Mouse (Mus musculus): ENCODE measurements around the gene Ppm1l. TPM values are rescaled to one million over a fixed set of nuclear protein-coding genes. Genes with fewer than 3 reads are reported as not detected.
A peak's percentile ranks its signal among the peaks of the same experiment; 100 is the strongest.

The Ppm1l gene
- 16.9 and 17.0 TPM in 2 replicates for polyA plus RNA-seq (2014; fragmentation: Nextera tagmentation; extraction: Ambion mirVana)

- H3K4me1 ChIP-seq (replicated peaks; ENCODE audit: control insufficient read depth, insufficient read depth, low read length), result peaks cover 11% of the 10 kb centered on the region
- peak; percentile 99 for DNase-seq (ENCODE audit: low spot score)
- peak within 1 kb of the TSS; percentile 92 for H3K9ac ChIP-seq (ENCODE audit: low read length)
- H3K4me2 ChIP-seq (ENCODE audit: low read depth, low read length, severe bottlenecking), result peak within 1 kb of the TSS; percentile 90
- H3K36me3 ChIP-seq (ENCODE audit: control insufficient read depth, insufficient read depth, low read length), result no peaks in the 10 kb centered on the region
- WGBS, result under 1% methylated on average over 75 of the region's 80 CpGs
- no peaks in the 10 kb centered on the region for H3K9me3 ChIP-seq (ENCODE audit: control insufficient read depth, low read length)
- no peaks in the 10 kb centered on the region for H3K27me3 ChIP-seq (ENCODE audit: control insufficient read depth, insufficient read depth, low read length)
- peak within 1 kb of the TSS; percentile 73 for H3K4me3 ChIP-seq (ENCODE audit: low read depth, low read length)
- H3K27ac ChIP-seq (ENCODE audit: low read depth, low read length), result peak within 1 kb of the TSS; percentile 84
- peak; percentile 98 for ATAC-seq (replicated peaks; ENCODE audit: low FRiP score)
These were observed at the start of gene Ppm1l for GRCm38 (mm10) chr3:69316391-69317195. Gene Ppm1l, plus strand, starts transcription at chr3:69316861.

DNA sequence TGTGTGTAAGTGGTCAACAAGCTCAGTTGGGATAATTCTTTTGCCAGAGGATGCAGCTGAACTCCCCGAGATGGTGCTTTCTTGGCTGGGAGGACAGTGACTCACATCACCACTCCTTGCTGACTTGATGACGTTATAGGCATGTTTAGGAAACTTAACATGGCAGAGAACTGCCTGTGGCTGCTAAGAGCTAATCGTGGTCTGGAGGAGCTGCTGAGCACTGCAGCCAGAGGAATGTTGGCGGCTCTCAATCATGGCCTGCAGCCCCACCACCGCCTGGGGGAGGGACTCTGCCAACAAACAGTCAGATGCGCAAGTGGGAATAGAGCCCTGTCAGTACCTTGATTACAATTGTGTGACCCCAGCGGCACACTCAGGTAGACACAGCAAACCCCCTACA is 44.8 kb upstream of the Ppm1l start:
- Histone ChIP-seq H3K4me1 (replicated peaks; ENCODE audit: control insufficient read depth, insufficient read depth, low read length) (peaks cover 2% of the 10 kb centered on the region; the same call in 1 of the 2 replicates), H3K4me3 (ENCODE audit: low read depth, low read length) (no peak overlapping the region), H3K4me2 (ENCODE audit: low read depth, low read length, severe bottlenecking) (no peak overlapping the region), H3K27me3 (ENCODE audit: control insufficient read depth, insufficient read depth, low read length) (no peaks in the 10 kb centered on the region), H3K9ac (ENCODE audit: low read length) (no peak overlapping the region), H3K27ac (ENCODE audit: low read depth, low read length) (no peak overlapping the region), H3K36me3 (ENCODE audit: control insufficient read depth, insufficient read depth, low read length) (no peaks in the 10 kb centered on the region), H3K9me3 (ENCODE audit: control insufficient read depth, low read length) (no peaks in the 10 kb centered on the region)
- WGBS, result 79% methylated on average over 7 of the region's 7 CpGs
- DNase-seq (ENCODE audit: low spot score), result no peak
- no peak for ATAC-seq (replicated peaks; ENCODE audit: low FRiP score)

DNA sequence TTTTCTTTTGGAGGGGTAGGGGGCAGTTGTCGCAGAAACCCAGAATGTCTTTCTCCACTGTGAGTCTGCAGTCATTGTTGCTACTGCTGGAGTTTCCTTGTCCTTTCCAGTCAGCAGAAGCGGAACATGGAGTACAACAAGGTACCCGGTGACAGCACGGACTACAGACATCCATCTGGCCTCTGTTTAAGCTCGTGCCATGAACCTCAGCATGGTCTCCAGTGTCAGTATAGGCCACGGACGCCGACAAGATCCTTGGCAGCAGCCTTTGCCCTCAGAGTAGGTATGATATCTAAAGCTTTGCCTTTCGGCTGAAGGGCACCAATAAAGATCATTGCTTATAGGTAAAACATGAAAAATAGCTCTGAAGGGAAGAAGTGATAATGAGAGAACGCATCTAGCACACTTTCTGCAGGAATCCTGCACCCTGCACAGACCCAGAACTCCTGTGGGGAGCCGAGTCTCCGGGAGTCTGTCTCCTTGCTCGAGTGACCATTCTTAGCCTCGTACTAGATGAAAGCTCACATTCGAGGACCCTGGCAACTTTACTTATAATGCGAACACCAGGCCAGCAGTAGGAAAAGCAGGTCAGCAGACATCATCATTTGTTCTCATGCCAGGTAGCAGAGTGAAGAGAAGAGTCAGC is 42.5 kb upstream of the Ppm1l start:
- no peaks in the 10 kb centered on the region for H3K36me3 ChIP-seq (ENCODE audit: control insufficient read depth, insufficient read depth, low read length)
- peaks cover 2% of the 10 kb centered on the region; the same call in 1 of the 2 replicates for H3K4me1 ChIP-seq (replicated peaks; ENCODE audit: control insufficient read depth, insufficient read depth, low read length)
- H3K27ac ChIP-seq (ENCODE audit: low read depth, low read length), result no peak overlapping the region
- 89% methylated on average over 16 of the region's 16 CpGs for WGBS
- H3K9ac ChIP-seq (ENCODE audit: low read length), result no peak overlapping the region; the same call in 1 of the 2 replicates
- ATAC-seq (replicated peaks; ENCODE audit: low FRiP score) (peak; percentile 35; the same call in 1 of the 2 replicates), DNase-seq (ENCODE audit: low spot score) (no peak)
- H3K27me3 ChIP-seq (ENCODE audit: control insufficient read depth, insufficient read depth, low read length), result no peaks in the 10 kb centered on the region
- H3K4me3 ChIP-seq (ENCODE audit: low read depth, low read length), result no peak overlapping the region
- H3K4me2 ChIP-seq (ENCODE audit: low read depth, low read length, severe bottlenecking), result no peak overlapping the region
- H3K9me3 ChIP-seq (ENCODE audit: control insufficient read depth, low read length), result no peaks in the 10 kb centered on the region

DNA sequence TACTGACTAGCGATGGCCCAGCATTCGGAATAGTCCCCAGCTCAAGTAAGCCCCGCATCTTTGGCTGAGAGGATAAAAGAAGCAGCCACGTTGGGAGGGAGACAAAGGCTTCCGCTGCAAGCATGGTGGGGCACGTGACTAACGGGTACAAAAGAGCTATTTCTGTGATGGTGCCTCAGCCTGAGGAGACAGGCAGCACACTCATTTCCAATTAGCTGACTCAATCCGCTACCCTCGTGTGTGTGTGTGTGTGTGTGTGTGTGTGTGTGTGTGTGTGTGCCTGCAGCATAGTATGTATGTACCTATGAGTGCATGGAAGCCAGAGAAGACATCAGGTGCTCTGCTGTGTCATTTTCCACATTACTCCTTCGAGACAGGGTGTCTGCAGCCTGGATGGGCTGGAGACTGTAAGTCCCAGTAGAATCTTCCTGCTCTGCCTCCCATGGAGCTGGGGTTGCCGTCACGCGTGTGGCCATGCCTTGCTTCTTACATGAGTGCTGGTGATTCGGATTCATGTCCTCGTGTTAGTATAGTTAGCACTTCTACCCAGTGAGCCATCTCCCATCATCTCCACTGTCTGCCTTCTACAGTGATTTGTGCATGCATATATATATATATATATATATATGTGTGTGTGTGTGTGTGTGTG is 41.9 kb upstream of the Ppm1l start:
- DNase-seq (ENCODE audit: low spot score) (peak; percentile 68), ATAC-seq (replicated peaks; ENCODE audit: low FRiP score) (peak; percentile 88)
- H3K27ac ChIP-seq (ENCODE audit: low read depth, low read length), result no peak overlapping the region
- no peaks in the 10 kb centered on the region for H3K36me3 ChIP-seq (ENCODE audit: control insufficient read depth, insufficient read depth, low read length)
- no peak overlapping the region for H3K4me2 ChIP-seq (ENCODE audit: low read depth, low read length, severe bottlenecking)
- H3K9ac ChIP-seq (ENCODE audit: low read length), result no peak overlapping the region; the same call in 1 of the 2 replicates
- peaks cover 2% of the 10 kb centered on the region; the same call in 1 of the 2 replicates for H3K4me1 ChIP-seq (replicated peaks; ENCODE audit: control insufficient read depth, insufficient read depth, low read length)
- H3K9me3 ChIP-seq (ENCODE audit: control insufficient read depth, low read length), result no peaks in the 10 kb centered on the region
- no peak overlapping the region for H3K4me3 ChIP-seq (ENCODE audit: low read depth, low read length)
- WGBS, result 52% methylated on average over 15 of the region's 15 CpGs
- no peaks in the 10 kb centered on the region for H3K27me3 ChIP-seq (ENCODE audit: control insufficient read depth, insufficient read depth, low read length)

- WGBS, result 86% methylated on average over 6 of the region's 6 CpGs
- no peaks in the 10 kb centered on the region for H3K36me3 ChIP-seq (ENCODE audit: control insufficient read depth, insufficient read depth, low read length)
- H3K27ac ChIP-seq (ENCODE audit: low read depth, low read length), result no peak overlapping the region
- H3K4me1 ChIP-seq (replicated peaks; ENCODE audit: control insufficient read depth, insufficient read depth, low read length), result peaks cover 2% of the 10 kb centered on the region; the same call in 1 of the 2 replicates
- no peak overlapping the region for H3K4me3 ChIP-seq (ENCODE audit: low read depth, low read length)
- no peaks in the 10 kb centered on the region for H3K9me3 ChIP-seq (ENCODE audit: control insufficient read depth, low read length)
- DNase-seq (ENCODE audit: low spot score) (no peak), ATAC-seq (replicated peaks; ENCODE audit: low FRiP score) (no peak)
- no peak overlapping the region for H3K4me2 ChIP-seq (ENCODE audit: low read depth, low read length, severe bottlenecking)
- no peaks in the 10 kb centered on the region for H3K27me3 ChIP-seq (ENCODE audit: control insufficient read depth, insufficient read depth, low read length)
- no peak overlapping the region for H3K9ac ChIP-seq (ENCODE audit: low read length)
These were observed 38.0 kb upstream of the Ppm1l start for GRCm38 (mm10) chr3:69278648-69279047.

- H3K27ac ChIP-seq (ENCODE audit: low read depth, low read length), result no peak overlapping the region
- no peaks in the 10 kb centered on the region for H3K9me3 ChIP-seq (ENCODE audit: control insufficient read depth, low read length)
- no peak overlapping the region for H3K9ac ChIP-seq (ENCODE audit: low read length)
- DNase-seq (ENCODE audit: low spot score) (no peak), ATAC-seq (replicated peaks; ENCODE audit: low FRiP score) (no peak)
- no peak overlapping the region for H3K4me2 ChIP-seq (ENCODE audit: low read depth, low read length, severe bottlenecking)
- no peaks in the 10 kb centered on the region for H3K27me3 ChIP-seq (ENCODE audit: control insufficient read depth, insufficient read depth, low read length)
- H3K4me3 ChIP-seq (ENCODE audit: low read depth, low read length), result no peak overlapping the region
- WGBS, result 85% methylated on average over 9 of the region's 9 CpGs
- H3K36me3 ChIP-seq (ENCODE audit: control insufficient read depth, insufficient read depth, low read length), result no peaks in the 10 kb centered on the region
- no peaks in the 10 kb centered on the region; the same call in 1 of the 2 replicates for H3K4me1 ChIP-seq (replicated peaks; ENCODE audit: control insufficient read depth, insufficient read depth, low read length)
These were observed 34.3 kb upstream of the Ppm1l start for GRCm38 (mm10) chr3:69282406-69282805.

- Histone ChIP-seq H3K4me2 (ENCODE audit: low read depth, low read length, severe bottlenecking) (no peak overlapping the region), H3K27me3 (ENCODE audit: control insufficient read depth, insufficient read depth, low read length) (no peaks in the 10 kb centered on the region), H3K9ac (ENCODE audit: low read length) (no peak overlapping the region), H3K4me1 (replicated peaks; ENCODE audit: control insufficient read depth, insufficient read depth, low read length) (no peaks in the 10 kb centered on the region; the same call in 1 of the 2 replicates), H3K4me3 (ENCODE audit: low read depth, low read length) (no peak overlapping the region), H3K36me3 (ENCODE audit: control insufficient read depth, insufficient read depth, low read length) (no peaks in the 10 kb centered on the region), H3K9me3 (ENCODE audit: control insufficient read depth, low read length) (no peaks in the 10 kb centered on the region), H3K27ac (ENCODE audit: low read depth, low read length) (0 out of 2 replicates have a peak overlapping the region, but pooled peaks have one; percentile 2)
- 54% methylated on average over 7 of the region's 7 CpGs for WGBS
- ATAC-seq (replicated peaks; ENCODE audit: low FRiP score), result no peak
- no peak for DNase-seq (ENCODE audit: low spot score)
These were observed 33.4 kb upstream of the Ppm1l start for GRCm38 (mm10) chr3:69283085-69283847.

- no peaks in the 10 kb centered on the region for H3K9me3 ChIP-seq (ENCODE audit: control insufficient read depth, low read length)
- ATAC-seq (replicated peaks; ENCODE audit: low FRiP score) (no peak), DNase-seq (ENCODE audit: low spot score) (no peak)
- H3K4me3 ChIP-seq (ENCODE audit: low read depth, low read length), result no peak overlapping the region
- WGBS, result 84% methylated on average over 14 of the region's 14 CpGs
- no peak overlapping the region for H3K9ac ChIP-seq (ENCODE audit: low read length)
- H3K27me3 ChIP-seq (ENCODE audit: control insufficient read depth, insufficient read depth, low read length), result no peaks in the 10 kb centered on the region
- no peaks in the 10 kb centered on the region for H3K36me3 ChIP-seq (ENCODE audit: control insufficient read depth, insufficient read depth, low read length)
- no peak overlapping the region for H3K4me2 ChIP-seq (ENCODE audit: low read depth, low read length, severe bottlenecking)
- H3K27ac ChIP-seq (ENCODE audit: low read depth, low read length), result no peak overlapping the region
- H3K4me1 ChIP-seq (replicated peaks; ENCODE audit: control insufficient read depth, insufficient read depth, low read length), result no peaks in the 10 kb centered on the region
These were observed 26.8 kb upstream of the Ppm1l start for GRCm38 (mm10) chr3:69289833-69290232.

All from forebrain, embryonic 11.5 days (tissue).